Mouse (Mus musculus) small intestine, adult 2 months (tissue): ENCODE data around the gene Mfn2.

ENCODE experiments used
- CTCF ChIP-seq: fragments of 200-500 bp; IDR thresholded peaks from 2 replicates; pipeline ENCODE4 v1.5.1; 2012; ENCODE audit warnings: low read depth, mild to moderate bottlenecking, control low read depth, inconsistent platforms, low read length, moderate library complexity, mixed read lengths; ENCODE audit not compliant: insufficient replicate concordance, insufficient read length; ENCODE audit errors: extremely low read depth
- POLR2A ChIP-seq: fragments of 200-500 bp; IDR thresholded peaks from 2 replicates; pipeline ENCODE4 v1.6.1; 2012; ENCODE audit warnings: low read depth, mild to moderate bottlenecking, control low read depth, inconsistent platforms, low read length, moderate library complexity

GRCm38 (mm10) chr4:147928540-147928939 lies 24.0 kb upstream of the Mfn2 start:
- TF ChIP-seq CTCF (no peak), POLR2A (no peak)
